Mouse (Mus musculus) kidney, postnatal 36 days (tissue): Measurements from ENCODE around the gene Aip.
"Not testable (repeated sequence)": the region's sequence is repeated elsewhere in the genome, so short reads cannot be mapped to it uniquely, and the experiment has no call there.

Experiments
- DNase-seq, 2 experiments: peaks; one replicate each; pipeline ENCODE4 v3.0.0; 2021 to 2022; ENCODE audit warnings: mixed read lengths in 2 of 2

Aip gene

GRCm38 (mm10) chr19:4134354-4134753, 8.7 kb upstream of the Aip start:
- DNase-seq = no peak

GRCm38 (mm10) chr19:4131768-4132167, 6.1 kb upstream of the Aip start:
- DNase-seq = no peak

GRCm38 (mm10) chr19:4131075-4131474, 5.4 kb upstream of the Aip start:
- DNase-seq = no peak

- DNase-seq = no peak
Measured at GRCm38 (mm10) chr19:4130106-4130505, 4.4 kb upstream of the Aip start.

- DNase-seq = no peak
Measured at GRCm38 (mm10) chr19:4129462-4129861, 3.8 kb upstream of the Aip start.

GRCm38 (mm10) chr19:4126759-4127495, 1.3 kb upstream of the Aip start:
- peak in 1 of 2 experiments; percentile 28 for DNase-seq

- DNase-seq = not testable (repeated sequence)
Measured at GRCm38 (mm10) chr19:4125268-4125667, 390 bp downstream of the Aip start.

GRCm38 (mm10) chr19:4124432-4124831, 1.2 kb downstream of the Aip start:
- no peak for DNase-seq

GRCm38 (mm10) chr19:4122411-4123370, 3.0 kb downstream of the Aip start:
- no peak for DNase-seq

- not testable (repeated sequence) for DNase-seq
Measured at GRCm38 (mm10) chr19:4121896-4122295, 3.8 kb downstream of the Aip start.

- peak; percentile 99 to 100 for DNase-seq
Measured at GRCm38 (mm10) chr19:4121097-4121805, 4.4 kb downstream of the Aip start.

- DNase-seq = no peak
Measured at GRCm38 (mm10) chr19:4120496-4120895, 5.2 kb downstream of the Aip start.

GRCm38 (mm10) chr19:4119716-4120487, 5.8 kb downstream of the Aip start:
- no peak for DNase-seq

- DNase-seq = no peak
Measured at GRCm38 (mm10) chr19:4118350-4118749, 7.3 kb downstream of the Aip start.

- no peak for DNase-seq
Measured at GRCm38 (mm10) chr19:4117006-4117405, 8.7 kb downstream of the Aip start.

- no peak for DNase-seq
Measured at GRCm38 (mm10) chr19:4115816-4116215, 9.8 kb downstream of the Aip start.

- no peak for DNase-seq
Measured at GRCm38 (mm10) chr19:4115144-4115543, 10.5 kb downstream of the Aip start.

- no peak for DNase-seq
Measured at GRCm38 (mm10) chr19:4114551-4114950, 11.1 kb downstream of the Aip start.

GRCm38 (mm10) chr19:4113806-4114230, 11.8 kb downstream of the Aip start:
- DNase-seq = peak; percentile 56 to 64

- peak; percentile 91 to 92 for DNase-seq
Measured at GRCm38 (mm10) chr19:4113186-4113805, 12.4 kb downstream of the Aip start.

- no peak for DNase-seq
Measured at GRCm38 (mm10) chr19:4112063-4112960, 13.3 kb downstream of the Aip start.
